Mouse (Mus musculus) adrenal gland, postnatal 10 days (tissue): ENCODE results near the gene Me3. TPM values are rescaled to one million over a fixed set of nuclear protein-coding genes. Genes with fewer than 3 reads are reported as not detected.
A peak's percentile ranks its signal among the peaks of the same experiment; 100 is the strongest.

ENCODE experiments used
- DNase-seq: peaks from one replicate; pipeline ENCODE4 v3.0.0; 2021; ENCODE audit warnings: mixed read lengths
- long read RNA-seq, 2 experiments: library from polyadenylated mRNA; stranded (forward); transcript quantifications; one replicate each; pipeline ENCODE4 v2.0.0; 2021
- total RNA-seq, 2 experiments: library from RNA; stranded (reverse); gene quantifications; 2 replicates each; pipeline ENCODE4 v1.2.3; 2021

Gene Me3
- 10 to 100 TPM; 22.6 to 32.4 TPM for total RNA-seq
- long read RNA-seq, experiment 1, full-length matches to known transcripts, result 15 of 23 reads
- long read RNA-seq, experiment 1, partial matches to known transcripts, result 2 of 23 reads
- long read RNA-seq, experiment 1, other reads (novel, unspliced or antisense), result 6 of 23 reads
- long read RNA-seq, experiment 2, full-length matches to known transcripts, result 31 of 40 reads
- long read RNA-seq, experiment 2, partial matches to known transcripts, result 0 of 40 reads
- long read RNA-seq, experiment 2, other reads (novel, unspliced or antisense), result 9 of 40 reads

DNA sequence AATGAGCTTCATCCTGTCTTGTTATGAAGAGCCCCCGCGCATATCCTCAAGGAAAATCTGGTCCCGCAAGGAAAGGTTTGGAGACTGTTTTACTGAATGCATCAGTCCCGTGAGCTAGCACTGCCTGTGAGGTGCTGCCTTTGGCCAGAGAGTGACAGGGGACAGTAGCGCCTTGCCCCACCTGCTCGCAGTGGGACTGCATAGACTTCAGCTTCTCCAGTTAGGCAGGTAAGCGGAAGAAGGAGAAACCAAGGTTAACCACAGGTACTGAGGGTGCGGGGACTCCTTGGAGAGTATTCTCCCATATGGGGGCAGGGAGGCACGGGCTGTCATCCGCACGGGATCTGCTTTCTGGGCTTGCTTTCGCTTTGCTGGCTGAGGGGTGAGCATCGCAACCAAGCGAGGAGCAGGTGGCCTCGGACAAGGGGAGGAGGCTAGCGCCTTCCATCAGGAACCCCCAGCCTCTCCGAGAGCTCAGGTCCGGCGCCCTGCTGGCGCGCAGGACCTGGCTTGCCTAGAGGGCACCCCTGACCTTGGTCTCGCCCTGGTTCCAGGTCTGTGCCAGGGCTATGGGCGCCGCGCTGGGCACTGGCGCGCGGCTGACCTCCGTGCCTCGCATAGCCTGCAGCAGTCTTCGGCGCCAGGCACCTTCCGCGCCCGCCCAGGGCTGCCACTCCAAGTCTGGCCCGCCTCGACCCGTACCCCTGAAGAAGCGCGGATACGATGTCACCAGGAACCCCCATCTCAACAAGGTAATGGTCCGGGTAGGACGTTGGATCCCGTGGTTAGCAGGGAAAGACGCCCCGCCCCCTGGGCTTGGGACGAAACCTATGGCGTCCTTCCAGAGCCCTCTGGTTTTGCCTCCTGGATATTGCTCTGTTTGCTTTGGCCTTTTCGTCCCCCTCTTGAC is at the start of gene Me3:
Gene Me3 (plus strand): TSS at position 51 of the 910 bp plus-strand sequence.
- peak; percentile 80 for DNase-seq

DNA sequence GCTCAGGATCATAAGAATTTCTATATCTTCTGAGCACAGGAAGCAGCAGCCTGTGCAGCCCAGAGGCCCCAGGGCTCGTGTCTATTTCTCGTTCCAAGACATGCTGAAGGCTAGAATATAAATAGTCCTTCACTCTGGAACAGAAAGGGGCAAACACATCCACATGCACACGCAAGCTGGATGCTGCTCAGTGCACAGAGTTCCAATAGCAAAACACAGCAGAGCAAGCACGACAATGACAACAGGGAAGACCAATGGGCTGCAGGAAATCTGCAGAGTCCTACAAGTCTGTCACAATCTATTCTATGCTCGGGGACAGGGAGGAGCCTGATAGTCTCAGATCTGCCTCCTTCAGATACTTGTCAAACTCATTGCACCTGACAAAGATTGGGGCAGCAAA is 42.2 kb upstream of the Me3 start:
- no peak for DNase-seq

DNA sequence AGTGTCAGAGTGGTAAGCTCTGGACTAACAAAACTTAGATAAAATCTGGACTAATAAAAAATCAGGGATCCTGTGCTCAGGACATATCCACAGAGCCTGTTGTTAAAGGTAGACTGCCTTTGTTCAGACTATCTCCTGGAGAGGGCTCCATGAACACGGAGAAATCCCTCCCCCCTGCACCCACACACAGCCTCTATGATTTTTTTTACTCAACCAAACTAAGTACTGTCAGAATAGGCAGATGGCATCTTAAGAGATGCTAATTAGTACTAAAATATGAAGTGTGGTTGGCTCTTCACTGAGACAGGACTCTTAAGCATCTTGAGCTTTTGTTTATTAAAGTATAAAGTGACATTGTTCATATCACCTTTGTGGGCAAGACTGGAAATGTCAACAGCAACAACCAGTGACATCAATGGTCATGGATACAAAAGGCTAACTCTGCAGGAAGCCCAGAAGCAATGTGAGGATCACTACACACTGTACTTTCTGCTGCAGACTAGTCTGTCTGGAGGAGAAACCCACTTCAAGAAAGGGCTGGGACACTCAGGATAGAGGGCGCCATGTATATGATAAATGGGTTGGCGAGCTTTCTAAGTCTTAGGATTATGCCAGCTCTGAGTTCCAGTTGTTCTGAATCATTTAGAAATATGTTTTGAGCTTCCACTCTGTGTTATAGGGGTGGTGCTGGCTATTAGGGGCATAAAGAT is 41.5 kb upstream of the Me3 start:
- DNase-seq, result no peak

DNA sequence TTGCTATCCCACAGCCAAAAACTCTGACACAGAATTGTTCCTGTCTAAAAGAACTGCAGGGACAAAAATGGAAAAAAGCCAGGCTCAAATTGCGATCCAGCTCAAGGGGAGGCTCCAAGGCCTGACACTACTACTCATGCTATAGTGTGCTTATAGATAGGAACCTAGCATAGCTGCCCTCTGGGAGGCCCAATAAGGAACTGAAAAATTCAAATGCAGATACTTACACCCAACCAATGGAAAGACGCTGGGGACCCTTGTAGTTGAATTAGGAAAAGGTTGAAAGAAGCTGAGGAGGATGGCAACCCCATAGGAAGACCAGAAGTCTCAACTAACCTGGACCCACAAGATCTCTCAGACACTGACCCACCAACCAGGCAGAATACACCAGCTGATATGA is 36.4 kb upstream of the Me3 start:
- DNase-seq, result no peak

DNA sequence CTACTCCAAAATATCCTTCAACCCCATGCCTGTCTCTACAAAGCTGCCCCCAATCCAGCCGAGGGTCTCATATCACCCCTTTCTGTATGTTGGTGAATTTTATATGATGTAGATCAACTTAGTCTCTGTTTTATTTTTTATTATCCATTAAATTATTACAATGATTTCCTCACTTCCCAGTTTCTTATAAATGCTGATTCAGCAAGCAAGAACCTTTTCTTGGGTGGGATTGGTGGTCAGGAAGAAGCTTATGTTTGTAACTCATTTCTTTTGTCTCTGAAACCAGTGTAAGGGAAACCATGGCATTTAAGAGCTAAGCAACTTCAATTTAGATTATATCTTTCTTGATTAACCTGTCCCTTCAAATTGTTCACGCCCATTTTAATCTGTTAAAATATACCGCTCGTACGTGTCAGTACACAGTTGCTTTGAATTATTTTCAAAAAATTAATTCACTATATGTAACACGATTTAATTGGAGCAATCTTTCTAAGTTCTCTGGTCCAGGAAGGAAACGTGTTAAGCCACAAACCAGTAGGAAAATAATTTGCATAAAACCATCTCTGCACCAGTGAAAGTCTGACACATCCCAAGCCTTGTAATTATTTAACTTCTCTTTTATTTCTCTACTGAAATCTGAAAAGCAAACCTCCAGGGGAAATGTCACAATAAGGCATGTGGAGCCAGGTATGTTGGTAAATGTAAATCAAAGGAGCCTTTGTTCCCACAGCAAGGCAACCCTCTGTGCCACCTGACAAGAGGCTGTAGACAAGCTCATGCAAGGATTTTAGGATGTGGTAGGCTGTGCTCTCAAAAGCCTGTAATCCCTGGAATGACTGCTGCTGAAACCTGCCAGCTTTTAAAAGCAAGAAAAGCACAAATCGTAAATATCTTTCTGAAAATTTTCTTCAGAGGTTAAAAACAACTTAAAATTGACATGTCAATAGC is 26.3 kb upstream of the Me3 start:
- no peak for DNase-seq

DNA sequence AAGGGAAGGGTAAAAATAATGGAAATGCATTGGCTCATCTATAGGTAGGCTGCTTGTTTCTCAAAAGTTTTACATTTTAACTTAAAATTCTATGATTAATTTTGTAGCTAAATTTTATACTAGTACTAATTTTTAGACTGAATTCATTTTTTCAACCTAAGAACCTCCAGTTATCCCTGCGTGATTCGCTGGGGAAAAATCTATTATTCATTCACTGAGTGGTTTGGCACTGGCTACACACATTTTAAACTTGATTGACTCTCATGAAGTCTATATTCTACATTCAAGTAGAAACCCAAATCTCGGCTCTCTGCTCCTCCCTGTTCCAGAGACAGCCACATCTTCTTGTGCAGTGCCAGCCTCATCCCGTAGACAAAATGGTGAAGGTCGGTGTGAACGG is 24.9 kb upstream of the Me3 start:
- DNase-seq, result no peak

DNA sequence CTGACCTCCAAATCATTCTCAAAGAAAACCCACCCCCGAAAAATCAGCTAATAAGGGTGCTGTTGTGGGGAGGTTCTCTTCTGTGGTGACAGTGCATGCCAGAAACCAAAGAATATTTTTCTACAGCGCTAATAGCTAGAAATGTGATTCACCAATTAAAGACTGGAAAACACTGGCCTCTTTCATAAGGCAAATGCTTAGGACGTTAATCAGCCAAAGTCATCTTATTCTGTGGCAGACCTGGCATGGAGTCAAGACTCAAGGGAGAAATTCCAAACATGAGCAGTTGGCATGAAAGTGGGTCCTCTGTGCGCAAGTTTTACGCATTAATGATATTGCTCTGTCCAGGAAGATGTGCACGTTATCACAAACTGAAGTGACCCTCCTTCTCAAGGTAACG is 21.0 kb upstream of the Me3 start:
- DNase-seq, result peak; percentile 6

DNA sequence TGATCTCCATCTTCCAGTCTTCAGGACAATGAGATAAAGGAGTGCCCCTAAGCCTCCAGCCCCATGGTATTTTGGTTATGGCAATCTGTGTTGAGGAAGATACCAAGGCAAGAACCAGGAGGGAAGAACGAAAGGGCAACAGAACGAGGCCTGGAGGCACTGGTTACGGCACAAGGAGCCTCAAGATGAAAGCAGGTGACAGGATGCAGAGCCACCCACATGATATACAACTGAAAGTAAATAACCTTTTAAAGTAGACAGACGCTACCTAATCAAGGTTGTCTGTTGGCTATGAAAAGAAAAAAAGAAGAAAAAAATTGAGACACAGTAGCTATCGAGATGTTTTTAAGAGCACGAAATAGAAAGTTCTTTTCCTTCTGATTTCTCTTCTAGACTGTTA is 16.0 kb upstream of the Me3 start:
- DNase-seq, result no peak

DNA sequence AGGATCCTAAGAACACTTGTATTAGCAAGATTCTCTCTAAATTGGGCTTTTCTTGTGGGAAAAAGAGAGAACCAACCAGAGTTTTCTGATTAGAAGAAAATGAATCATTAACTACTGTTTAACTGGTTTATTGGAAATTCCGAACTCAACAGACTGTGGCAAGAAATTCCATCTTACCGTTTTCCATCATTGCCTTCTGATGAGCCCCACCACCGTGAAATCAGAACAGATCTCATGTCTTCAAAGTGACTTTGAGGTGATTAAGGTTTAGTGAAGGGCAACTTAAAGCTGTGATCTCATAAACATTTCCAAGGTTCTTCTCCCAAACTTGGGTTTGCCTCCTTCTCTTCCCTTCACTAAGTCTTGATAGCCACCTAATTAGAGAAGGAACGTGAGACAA is 8.9 kb upstream of the Me3 start:
- no peak for DNase-seq

DNA sequence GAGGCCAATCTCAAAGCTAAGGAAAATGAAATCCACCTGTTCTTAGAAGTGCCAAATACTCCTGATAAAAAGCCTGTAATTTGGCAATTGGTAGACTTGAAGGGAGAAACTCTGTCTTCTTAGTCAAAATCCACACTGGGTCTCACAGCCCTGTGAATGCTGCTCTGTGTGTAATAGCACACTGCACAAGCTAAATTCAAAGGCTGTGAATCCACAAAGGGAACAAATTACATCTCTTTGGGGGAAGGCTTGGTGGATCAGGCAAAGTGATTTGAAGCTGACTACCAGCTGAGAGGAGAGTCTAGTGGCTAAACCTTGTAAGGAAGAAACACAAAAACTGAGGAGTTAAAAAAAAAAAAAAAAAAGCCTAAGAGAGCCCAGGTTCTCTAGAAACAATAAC is 4.8 kb upstream of the Me3 start:
- DNase-seq, result no peak

DNA sequence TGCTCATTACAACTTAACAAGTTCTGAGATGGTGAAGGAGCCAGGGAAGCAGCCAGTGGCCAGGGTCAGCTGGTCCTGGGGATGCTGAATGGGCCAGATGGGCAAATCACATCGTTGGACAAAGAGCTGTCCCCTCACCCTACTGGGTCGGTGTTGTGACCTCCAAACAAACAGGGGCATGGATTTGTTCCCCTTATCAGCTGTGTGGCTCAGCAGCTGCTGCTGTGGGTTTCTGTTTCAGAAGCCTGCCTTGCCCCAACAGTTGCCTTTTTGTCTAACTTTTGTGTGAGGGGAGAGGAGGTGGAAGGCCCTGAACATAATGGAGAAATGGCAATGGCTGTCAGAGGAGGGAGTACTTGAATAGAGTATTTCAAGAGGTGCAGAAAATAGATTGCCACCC is 4.2 kb upstream of the Me3 start:
- DNase-seq, result no peak

DNA sequence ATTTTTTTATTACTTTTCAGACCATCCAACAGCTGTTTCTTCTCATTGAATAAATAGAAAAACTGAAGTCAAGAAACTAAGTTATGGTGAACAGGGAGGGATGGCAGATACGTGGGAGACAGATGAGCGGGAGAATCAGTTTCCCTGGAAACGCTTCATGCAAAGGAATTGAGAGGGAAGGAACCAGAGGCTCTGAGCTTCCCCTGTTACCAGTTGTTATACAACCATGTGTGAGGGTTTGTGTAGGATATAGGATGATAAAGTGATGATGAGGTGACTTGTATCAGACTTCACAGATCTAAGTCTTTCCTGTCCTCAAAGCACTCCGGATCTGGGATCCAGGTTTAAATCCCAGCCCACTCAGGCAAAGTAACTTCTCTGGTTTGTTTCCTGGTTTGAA is 3.2 kb upstream of the Me3 start:
- no peak for DNase-seq

DNA sequence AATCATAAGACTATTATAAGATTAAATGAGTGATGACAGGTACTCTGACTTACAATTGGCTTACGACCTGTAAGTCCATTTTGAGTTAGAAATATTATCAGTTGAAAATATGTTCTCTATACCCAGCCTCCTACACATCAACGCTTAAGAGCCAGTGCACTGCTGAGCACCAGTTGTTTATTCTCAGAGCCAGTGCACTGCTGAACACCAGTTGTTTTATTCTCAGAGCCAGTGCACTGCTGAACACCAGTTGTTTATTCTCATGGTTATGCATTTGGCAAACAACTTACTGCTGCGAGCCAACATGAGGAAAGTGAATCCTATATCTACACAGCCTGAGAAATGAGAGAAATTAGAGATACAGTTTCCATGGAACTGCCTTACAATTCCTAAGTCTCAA is 2.3 kb upstream of the Me3 start:
- no peak for DNase-seq

DNA sequence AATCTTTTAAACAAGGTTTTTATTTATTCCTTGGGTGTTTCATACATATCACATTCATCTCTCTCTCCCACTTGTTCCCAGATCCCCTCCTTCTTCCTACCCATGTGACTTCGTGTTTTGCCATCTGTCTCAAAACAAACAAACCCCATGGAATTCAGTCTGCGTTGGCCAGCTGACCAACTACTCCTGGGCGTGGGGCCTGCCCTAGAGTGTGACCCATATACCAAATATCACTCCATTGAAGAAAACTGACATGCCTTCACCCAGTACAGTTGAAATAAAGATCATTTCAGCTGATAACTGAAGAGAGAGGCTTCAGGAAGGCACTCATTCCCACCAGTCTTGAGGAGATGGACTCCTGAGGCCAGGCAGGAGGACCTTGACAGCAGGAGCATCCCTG is 1.4 kb upstream of the Me3 start:
- DNase-seq, result no peak

DNA sequence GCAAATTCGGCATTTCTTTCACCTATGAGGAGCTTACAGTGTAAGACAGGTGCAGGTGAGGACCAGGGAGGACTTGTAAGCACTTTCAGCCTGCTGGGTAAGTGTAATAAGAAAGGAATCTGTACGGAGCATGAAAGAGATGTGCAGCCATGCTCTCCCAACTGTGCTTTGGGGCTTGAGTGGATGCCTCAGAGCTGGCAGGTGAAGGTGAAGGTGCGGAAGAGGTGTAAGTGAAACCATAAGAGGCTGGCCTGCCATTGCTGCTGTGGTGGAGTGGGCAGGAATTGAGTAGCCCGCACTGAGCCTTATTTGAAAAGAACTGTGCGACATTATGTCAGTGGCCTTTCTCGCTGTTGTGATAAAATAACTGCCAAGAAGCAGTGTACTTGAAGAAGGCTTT is 8.3 kb downstream of the Me3 start:
- no peak for DNase-seq

DNA sequence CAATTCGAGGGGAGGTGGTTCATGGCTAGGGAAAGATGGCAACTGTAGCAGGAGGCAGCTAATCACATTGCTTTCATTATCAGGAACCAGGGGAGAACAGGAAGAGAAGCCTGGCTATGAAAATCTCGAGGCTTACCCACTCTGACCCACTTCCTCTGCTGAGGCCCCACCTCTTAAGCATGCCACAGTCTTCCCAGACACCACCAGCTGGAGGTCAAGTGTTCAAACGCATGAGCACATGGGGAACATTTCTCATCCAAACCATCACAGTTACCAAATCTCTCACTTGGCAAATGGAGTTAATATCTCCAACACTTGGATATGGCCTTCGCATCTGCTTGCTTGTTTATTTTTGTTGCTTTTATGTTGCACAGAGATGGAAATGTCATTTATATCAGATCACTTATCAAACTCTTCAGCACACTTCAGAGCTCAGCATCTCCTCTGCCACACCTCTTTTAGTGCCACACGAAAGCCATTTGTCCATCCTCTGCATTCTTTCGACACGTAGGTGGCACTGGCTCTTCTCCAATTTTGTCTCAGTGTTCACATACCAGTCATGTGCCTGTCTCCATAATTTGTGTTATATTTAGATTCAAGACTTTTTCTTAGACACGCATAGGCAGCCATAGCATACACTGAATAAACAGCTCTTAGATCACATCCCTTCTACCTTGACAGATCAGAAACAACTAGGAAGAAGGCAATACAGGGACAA is 8.9 kb downstream of the Me3 start:
- DNase-seq, result no peak

DNA sequence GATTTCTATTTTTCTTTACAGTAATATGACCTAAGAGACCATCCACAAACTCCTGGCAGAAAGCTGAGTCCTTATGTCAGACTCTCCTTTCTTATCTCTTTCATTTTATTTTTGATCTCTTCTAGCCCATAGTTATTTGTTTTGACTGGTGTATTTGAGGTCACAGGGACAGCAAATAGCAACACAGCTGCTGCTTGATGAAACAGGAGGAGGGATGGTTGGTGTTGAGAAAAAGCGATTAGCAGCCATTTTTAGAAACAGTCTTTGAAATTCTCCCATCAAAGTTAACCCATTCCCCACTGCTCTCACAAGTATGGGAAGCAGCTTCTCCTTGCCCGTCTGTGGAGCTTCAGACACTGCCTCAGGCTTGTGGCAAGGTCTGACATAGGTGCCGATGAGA is 12.8 kb downstream of the Me3 start:
- no peak for DNase-seq

DNA sequence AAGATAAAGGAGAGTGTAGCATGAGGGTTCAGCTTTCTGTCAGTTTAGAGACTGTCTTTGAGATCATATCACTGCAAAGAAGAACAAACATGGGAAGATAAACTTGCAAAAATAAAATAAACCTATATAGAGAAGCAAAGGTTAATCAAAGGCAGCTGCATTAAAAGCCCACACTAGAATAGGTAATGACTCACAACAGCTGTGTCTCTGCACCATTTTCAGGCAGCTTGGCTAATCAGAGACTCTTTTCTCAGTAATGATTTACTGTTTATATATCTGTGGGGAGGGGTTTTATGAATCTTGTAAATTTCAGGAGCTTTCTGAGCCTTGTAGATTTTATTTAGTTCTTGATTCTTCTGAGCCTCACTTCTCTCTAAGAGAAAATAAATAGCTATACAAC is 15.7 kb downstream of the Me3 start:
- DNase-seq, result no peak

DNA sequence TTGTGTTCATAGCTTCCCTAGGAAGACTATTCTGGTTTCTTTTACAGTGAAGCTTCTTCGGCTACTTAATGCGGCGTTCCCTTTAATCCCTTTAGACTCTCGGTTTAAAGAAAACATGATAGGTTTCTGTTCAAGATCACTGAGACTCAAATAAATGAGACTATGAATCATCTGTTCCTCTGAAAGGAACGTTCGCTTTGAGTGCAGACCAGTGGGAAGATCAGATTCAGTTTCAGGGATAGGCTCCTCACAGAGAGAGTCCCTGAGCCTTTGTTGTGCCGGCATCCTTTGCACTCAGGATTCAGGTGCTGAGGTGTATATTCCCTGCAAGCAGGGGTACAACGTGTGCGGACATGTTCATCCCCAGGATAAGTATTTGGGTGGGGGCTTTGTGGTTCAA is 25.0 kb downstream of the Me3 start:
- DNase-seq, result no peak

DNA sequence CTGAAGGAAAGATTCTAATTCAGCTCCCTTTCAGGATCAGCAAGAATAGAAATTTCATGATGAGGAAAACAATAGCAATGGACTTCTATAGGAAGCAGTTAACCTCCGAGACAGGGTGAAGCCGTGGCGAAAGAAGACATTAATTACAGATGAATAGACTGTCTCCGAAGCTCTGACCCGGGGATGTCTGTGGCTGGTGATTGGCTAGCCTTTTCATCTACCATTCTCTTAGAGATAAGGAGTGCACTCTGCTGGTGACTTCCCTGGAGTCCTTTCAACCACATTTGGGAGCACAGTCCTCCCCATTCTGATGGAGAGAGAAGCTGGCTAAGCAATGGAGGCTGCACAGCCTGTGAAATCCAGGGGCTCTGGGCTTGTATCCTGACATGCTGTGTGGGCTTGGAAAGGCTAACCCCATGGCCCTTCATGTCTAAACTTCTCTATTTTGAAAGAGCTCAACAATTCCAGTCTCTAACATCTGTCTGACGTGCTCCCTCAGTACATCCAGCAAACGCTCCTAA is 25.6 kb downstream of the Me3 start:
- DNase-seq, result no peak

DNA sequence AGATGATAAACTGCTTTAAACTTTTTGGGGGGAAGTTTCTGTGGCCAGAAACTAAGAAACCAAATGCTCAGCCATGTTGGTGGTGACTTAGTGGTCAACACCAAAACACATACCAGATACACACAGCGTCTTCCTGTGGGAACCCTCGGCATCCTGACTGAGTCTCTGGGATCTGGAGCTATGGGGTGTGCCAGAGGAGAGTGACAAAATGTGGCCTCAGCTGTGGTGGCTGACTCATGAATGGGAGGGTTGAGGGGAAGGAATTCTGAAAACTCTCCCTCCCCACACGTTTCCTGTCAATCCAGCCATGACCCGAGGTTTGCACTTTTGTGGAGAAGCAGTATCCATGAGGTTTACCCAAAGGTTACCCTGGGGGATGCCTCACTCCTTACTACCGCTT is 32.0 kb downstream of the Me3 start:
- DNase-seq, result no peak
